Mouse (Mus musculus) lung, embryonic 14.5 days (tissue): ENCODE data around the gene Tmppe. TPM values are rescaled to one million over a fixed set of nuclear protein-coding genes. Genes with fewer than 3 reads are reported as not detected.

Source experiments
- ATAC-seq: fragments of 200-750 bp; cut with Nextera tagmentation; 2 replicates; pipeline ENCODE4 v1.8.0; 2017; ENCODE audit warnings: mild to moderate bottlenecking, moderate TSS enrichment, moderate library complexity; ENCODE audit not compliant: insufficient read depth
- DNase-seq: peaks from one replicate; pipeline ENCODE4 v3.0.0-alpha.2; 2015
- H3K27ac ChIP-seq: fragments of 300-500 bp; sonication (generic); 2 replicates; pipeline ENCODE4 v1.5.1; 2014; ENCODE audit warnings: low read depth, mild to moderate bottlenecking, moderate library complexity
- H3K27me3 ChIP-seq: fragments of 300-500 bp; sonication (generic); 2 replicates; pipeline ENCODE4 v1.6.1; 2014; ENCODE audit warnings: low read length, control low read depth; ENCODE audit not compliant: insufficient read depth
- H3K36me3 ChIP-seq: fragments of 300-500 bp; sonication (generic); 2 replicates; pipeline ENCODE4 v1.6.1; 2014; ENCODE audit warnings: control low read depth; ENCODE audit not compliant: insufficient read depth
- H3K4me1 ChIP-seq: fragments of 300-500 bp; sonication (generic); 2 replicates; pipeline ENCODE4 v1.6.1; 2014; ENCODE audit warnings: antibody characterized with exemption, control low read depth; ENCODE audit not compliant: insufficient read depth
- H3K4me2 ChIP-seq: fragments of 300-500 bp; sonication (generic); 2 replicates; pipeline ENCODE4 v1.6.1; 2014; ENCODE audit warnings: mild to moderate bottlenecking
- H3K4me3 ChIP-seq: fragments of 300-500 bp; sonication (generic); 2 replicates; pipeline ENCODE4 v1.5.1; 2014; ENCODE audit warnings: low read depth, low read length
- H3K9ac ChIP-seq: fragments of 300-500 bp; sonication (generic); 2 replicates; pipeline ENCODE4 v1.6.1; 2014
- H3K9me3 ChIP-seq: fragments of 300-500 bp; sonication (generic); 2 replicates; pipeline ENCODE4 v1.6.1; 2016; ENCODE audit warnings: low read depth, low read length, control low read depth
- CTCF ChIP-seq: IDR thresholded peaks from 2 replicates; pipeline ENCODE4 v1.5.1; 2016; ENCODE audit warnings: antibody characterized with exemption, low read depth
- WGBS: fragments of 180-500 bp; shearing (Covaris S2); extraction: QIAGEN DNeasy Blood & Tissue Kit; methylation state at CpG from one replicate; pipeline ENCODE4 v1.1.7; 2014; 5-methylcytosine and 5-hydroxymethylcytosine counted together
- polyA plus RNA-seq: library from polyadenylated mRNA; unstranded; fragments of >200 nt; fragmentation: Nextera tagmentation; extraction: Ambion mirVana; gene quantifications from 2 replicates; pipeline ENCODE4 v1.2.1, GENCODE M21; 2014

Tmppe gene
- polyA plus RNA-seq, 1 experiment from 2014 or later, result 4.0 TPM

- TF ChIP-seq CTCF, result no peak
- Histone ChIP-seq H3K36me3 (peaks cover 14% of the 10 kb centered on the region; the same call in 1 of the 2 replicates), H3K27ac (no peak overlapping the region), H3K9me3 (no peaks in the 10 kb centered on the region), H3K9ac (no peak overlapping the region), H3K4me3 (no peak overlapping the region), H3K27me3 (no peaks in the 10 kb centered on the region), H3K4me2 (no peak overlapping the region), H3K4me1 (no peaks in the 10 kb centered on the region)
- WGBS, result 83% methylated on average over 7 of the region's 7 CpGs
- ATAC-seq (no peak), DNase-seq (no peak)
Observed at GRCm38 (mm10) chr9:114421797-114422196, 20.9 kb downstream of the Tmppe start.

DNA sequence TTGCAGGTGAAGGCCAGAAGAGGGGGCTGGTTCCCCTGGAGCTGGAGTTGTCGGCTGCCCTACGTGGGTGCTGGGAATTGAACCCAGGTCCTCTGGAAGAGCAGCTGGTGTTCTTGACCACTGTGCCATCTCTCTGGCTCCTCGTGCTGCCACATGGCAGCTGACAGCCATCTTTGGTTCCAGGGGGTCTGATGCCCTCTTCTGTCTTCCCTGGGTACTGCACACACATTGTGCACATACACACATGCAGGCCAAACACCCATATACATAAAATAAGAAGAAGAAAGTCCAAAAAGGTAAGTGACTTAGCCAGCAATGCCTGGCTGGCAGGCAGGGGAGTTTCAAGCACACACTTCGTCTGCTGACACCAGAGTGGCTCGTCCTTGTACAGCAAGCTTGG is 24.7 kb downstream of the Tmppe start:
- Histone ChIP-seq H3K36me3 (peaks cover 13% of the 10 kb centered on the region; the same call in 1 of the 2 replicates), H3K9ac (no peak overlapping the region), H3K4me2 (no peak overlapping the region), H3K27me3 (no peaks in the 10 kb centered on the region), H3K4me3 (no peak overlapping the region), H3K27ac (no peak overlapping the region), H3K9me3 (no peaks in the 10 kb centered on the region), H3K4me1 (no peaks in the 10 kb centered on the region)
- WGBS, result 89% methylated on average over 5 of the region's 5 CpGs
- no peak for TF ChIP-seq CTCF
- ATAC-seq (no peak), DNase-seq (no peak)

GRCm38 (mm10) chr9:114426201-114426600 is 25.3 kb downstream of the Tmppe start:
- Histone ChIP-seq H3K4me3 (no peak overlapping the region), H3K27me3 (no peaks in the 10 kb centered on the region), H3K4me1 (no peaks in the 10 kb centered on the region), H3K9ac (no peak overlapping the region), H3K27ac (no peak overlapping the region), H3K9me3 (no peaks in the 10 kb centered on the region), H3K36me3 (peaks cover 14% of the 10 kb centered on the region; the same call in 1 of the 2 replicates), H3K4me2 (no peak overlapping the region)
- no peak for ATAC-seq
- 72% methylated on average over 5 of the region's 5 CpGs for WGBS
- DNase-seq, result no peak
- TF ChIP-seq CTCF, result no peak

GRCm38 (mm10) chr9:114427425-114427824 is 26.5 kb downstream of the Tmppe start:
- DNase-seq (no peak), ATAC-seq (no peak)
- H3K9me3 ChIP-seq, result no peaks in the 10 kb centered on the region

GRCm38 (mm10) chr9:114428103-114428834 is 27.4 kb downstream of the Tmppe start:
- Histone ChIP-seq H3K4me3 (no peak overlapping the region), H3K27me3 (no peaks in the 10 kb centered on the region), H3K9ac (no peak overlapping the region), H3K4me2 (no peak overlapping the region), H3K4me1 (no peaks in the 10 kb centered on the region), H3K36me3 (peaks cover 14% of the 10 kb centered on the region; the same call in 1 of the 2 replicates), H3K9me3 (no peaks in the 10 kb centered on the region), H3K27ac (no peak overlapping the region)
- no peak for TF ChIP-seq CTCF
- ATAC-seq, result no peak
- no peak for DNase-seq
- 79% methylated on average over 12 of the region's 12 CpGs for WGBS

More at GRCm38 (mm10) chr9:114427425-114427824, 26.5 kb downstream of the Tmppe start:
- 85% methylated on average over 8 of the region's 8 CpGs for WGBS
- H3K27ac ChIP-seq, result no peak overlapping the region
- no peak for TF ChIP-seq CTCF
- H3K4me1 ChIP-seq, result no peaks in the 10 kb centered on the region
- H3K36me3 ChIP-seq, result peaks cover 14% of the 10 kb centered on the region; the same call in 1 of the 2 replicates
- no peaks in the 10 kb centered on the region for H3K27me3 ChIP-seq
- no peak overlapping the region for H3K9ac ChIP-seq
- H3K4me3 ChIP-seq, result no peak overlapping the region
- no peak overlapping the region for H3K4me2 ChIP-seq

- H3K27ac ChIP-seq, result no peak overlapping the region
- H3K9ac ChIP-seq, result no peak overlapping the region
- DNase-seq (no peak), ATAC-seq (no peak)
- H3K4me3 ChIP-seq, result no peak overlapping the region
- peaks cover under 1% of the 10 kb centered on the region; the same call in 1 of the 2 replicates for H3K36me3 ChIP-seq
- H3K9me3 ChIP-seq, result no peaks in the 10 kb centered on the region
- WGBS, result 70% methylated on average over 2 of the region's 2 CpGs
- H3K27me3 ChIP-seq, result no peaks in the 10 kb centered on the region
- no peaks in the 10 kb centered on the region for H3K4me1 ChIP-seq
- H3K4me2 ChIP-seq, result no peak overlapping the region
- TF ChIP-seq CTCF, result no peak
Observed at GRCm38 (mm10) chr9:114435668-114436067, 34.8 kb downstream of the Tmppe start.

GRCm38 (mm10) chr9:114440548-114440947 is 39.6 kb downstream of the Tmppe start:
- H3K4me3 ChIP-seq, result no peak overlapping the region
- ATAC-seq (no peak), DNase-seq (no peak)
- peaks cover 2% of the 10 kb centered on the region; the same call in 1 of the 2 replicates for H3K36me3 ChIP-seq
- H3K27ac ChIP-seq, result no peak overlapping the region
- H3K9me3 ChIP-seq, result no peaks in the 10 kb centered on the region
- no peaks in the 10 kb centered on the region for H3K27me3 ChIP-seq
- H3K4me2 ChIP-seq, result no peak overlapping the region
- no peak for TF ChIP-seq CTCF
- H3K4me1 ChIP-seq, result no peaks in the 10 kb centered on the region
- 73% methylated on average over 10 of the region's 10 CpGs for WGBS
- no peak overlapping the region for H3K9ac ChIP-seq
